Mouse (Mus musculus) cerebellum, adult 9-10 months (tissue): Measurements from ENCODE around the gene Myo5c.

Experiments used
- DNase-seq: peaks from one replicate; pipeline ENCODE4 v3.0.0; 2022

Myo5c gene

DNA sequence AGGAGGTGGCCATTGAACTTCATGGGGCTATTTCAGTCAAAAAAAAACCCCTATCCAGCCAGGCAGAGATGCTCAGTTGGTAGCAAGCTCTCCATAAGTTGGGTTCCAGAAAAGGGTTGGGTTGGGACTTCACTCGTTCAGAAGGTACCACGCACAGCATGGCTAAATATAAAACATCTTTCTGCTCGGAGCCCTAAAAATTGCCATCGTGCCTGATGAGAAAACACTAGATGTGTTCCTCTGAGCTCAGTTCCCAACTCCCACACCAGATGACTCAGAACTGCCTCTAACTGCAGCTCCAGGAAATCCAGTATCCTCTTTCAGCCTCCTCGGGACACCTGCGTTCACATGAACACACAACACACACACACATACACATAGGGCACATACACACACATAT is 106.2 kb downstream of the Myo5c start:
- no peak for DNase-seq

DNA sequence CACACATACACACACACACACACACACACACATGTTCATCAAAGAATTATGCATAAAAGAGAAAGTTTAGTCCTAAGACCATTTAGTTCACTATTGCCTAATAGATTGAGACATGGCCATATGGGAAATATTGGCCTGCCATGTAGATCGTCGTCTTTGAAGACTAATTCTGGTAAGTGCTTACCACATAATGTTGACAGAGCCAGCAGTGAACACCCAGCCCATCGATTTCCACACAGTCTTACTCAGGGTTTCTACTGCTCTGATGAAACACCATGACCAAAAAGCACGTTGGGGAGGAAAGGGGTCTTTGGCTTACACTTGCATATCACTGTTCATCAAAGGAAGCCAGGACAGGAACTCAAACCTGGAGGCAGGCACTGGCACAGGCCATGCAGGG is 110.6 kb downstream of the Myo5c start:
- DNase-seq, result no peak

DNA sequence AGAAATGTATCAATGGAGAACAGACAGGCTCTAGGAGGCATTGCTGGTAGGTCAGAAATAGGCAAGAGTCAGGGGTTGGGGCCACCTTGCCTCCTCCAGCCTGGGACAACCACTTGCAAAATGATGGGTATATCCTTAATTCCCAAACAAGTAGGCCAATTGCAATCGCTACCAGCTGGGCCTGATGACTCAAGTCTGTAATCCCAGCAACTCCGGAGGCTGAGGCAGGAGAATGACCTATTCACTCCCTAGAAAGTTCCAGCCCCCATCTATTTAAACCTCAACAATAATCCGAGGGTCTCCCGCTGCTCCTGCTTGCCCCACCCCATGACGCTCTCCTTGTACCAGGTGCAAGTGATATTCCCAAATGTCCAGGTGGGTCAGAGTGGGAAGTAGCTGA is 115.6 kb downstream of the Myo5c start, which contains the start of gene Bcl2l10:
TSS of gene Bcl2l10 (plus strand) at position 301 of the 400 bp plus-strand sequence.
- no peak for DNase-seq

DNA sequence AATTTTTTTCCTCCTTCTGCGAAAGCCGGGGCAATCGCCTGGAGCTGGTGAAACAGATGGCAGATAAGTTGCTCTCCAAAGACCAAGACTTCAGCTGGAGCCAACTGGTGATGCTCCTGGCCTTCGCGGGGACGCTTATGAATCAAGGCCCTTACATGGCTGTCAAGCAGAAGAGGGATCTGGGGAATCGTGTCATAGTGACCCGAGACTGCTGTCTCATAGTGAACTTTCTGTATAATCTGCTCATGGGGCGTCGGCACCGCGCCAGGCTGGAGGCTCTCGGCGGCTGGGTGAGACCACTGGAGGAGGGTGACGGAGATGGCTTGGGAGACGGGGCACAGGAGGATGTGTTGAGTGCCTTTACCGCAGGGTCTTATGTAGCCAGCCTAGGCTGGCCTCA is 116.2 kb downstream of the Myo5c start:
- no peak for DNase-seq

DNA sequence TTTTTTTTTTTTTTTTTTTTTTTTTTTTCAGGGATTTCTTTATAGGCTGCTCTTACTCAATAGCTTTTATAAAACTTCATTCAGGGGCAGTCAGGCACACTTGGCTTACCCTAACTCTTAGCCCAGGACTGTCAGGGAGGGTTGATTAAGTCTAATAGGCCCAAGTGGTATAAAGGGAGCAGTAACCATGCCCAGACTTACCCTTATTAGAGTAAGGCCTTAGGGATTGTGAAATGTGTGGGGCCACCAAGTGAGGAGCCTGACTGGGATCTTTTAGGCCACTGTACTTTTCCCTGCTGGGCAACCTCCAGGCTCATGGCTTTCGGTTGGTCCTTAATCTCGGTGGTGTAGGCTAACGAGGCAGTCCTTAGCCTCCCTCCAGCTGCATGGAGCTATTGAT is 116.8 kb downstream of the Myo5c start:
- no peak for DNase-seq

DNA sequence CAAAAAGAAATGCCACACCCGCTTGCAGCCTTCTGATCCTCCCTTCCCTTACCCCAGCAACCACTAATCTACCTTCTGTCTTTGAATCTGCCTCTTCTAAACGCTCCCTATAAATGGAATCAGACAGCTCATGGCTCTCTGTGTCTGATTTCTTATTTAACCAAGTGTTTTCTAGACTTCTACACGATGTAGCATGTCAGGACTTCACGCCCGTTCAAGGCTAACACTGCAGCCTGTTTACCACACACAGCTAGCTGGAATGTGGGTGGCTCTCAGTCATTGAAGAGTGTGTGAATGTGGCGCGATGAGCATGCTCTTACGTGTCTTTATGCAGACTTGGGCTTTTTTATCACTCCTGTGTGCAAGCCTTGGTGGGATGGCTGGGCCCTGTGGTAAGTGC is 121.3 kb downstream of the Myo5c start:
- DNase-seq, result no peak
